Comparison of ENCODE assay signal across 11 mouse cellular contexts in genomic region chr7:111070167-111070496, GRCm38 (mm10). TPM values are rescaled to one million over a fixed set of nuclear protein-coding genes. Genes with fewer than 3 reads are reported as not detected.
DNase-seq lines count a peak whose midpoint lies in the region; ATAC-seq and TF ChIP-seq lines count a peak whose summit lies in the region.
"Had no signal": no experiment of that assay in that cellular context is flagged by ENCODE, and none has a peak within 500 bp of the region (broad histone marks: within the 10 kb centered on the region; RNA-seq: fewer than 3 reads in every experiment).

No protein-coding gene starts in this region.

- peaks cover 8% of the 10 kb centered on the region; the same call in 1 of the 2 replicates for H3K9me3 ChIP-seq in midbrain, embryonic 11.5 days (ENCODE audit: control insufficient read depth, low read length)
- H3K9me3 ChIP-seq in midbrain, embryonic 14.5 days (ENCODE audit: control insufficient read depth, low read length), result peaks cover 5% of the 10 kb centered on the region; the same call in 1 of the 2 replicates
- H3K9me3 ChIP-seq in forebrain, embryonic 12.5 days, result peaks cover 12% of the 10 kb centered on the region
- H3K9me3 ChIP-seq in intestine, postnatal 0 days (ENCODE audit: control insufficient read depth), result peaks cover 8% of the 10 kb centered on the region; the same call in 1 of the 2 replicates
- H3K9me3 ChIP-seq in neural tube, embryonic 14.5 days (ENCODE audit: control insufficient read depth, low read length), result no peaks in the 10 kb centered on the region

- H3K27me3 ChIP-seq in midbrain, embryonic 11.5 days (ENCODE audit: control insufficient read depth, insufficient read depth, low read length), result no peaks in the 10 kb centered on the region
- H3K27me3 ChIP-seq in midbrain, embryonic 14.5 days (ENCODE audit: control insufficient read depth, insufficient read depth, low read length), result no peaks in the 10 kb centered on the region
- no peaks in the 10 kb centered on the region for H3K27me3 ChIP-seq in forebrain, embryonic 12.5 days
- no peaks in the 10 kb centered on the region for H3K27me3 ChIP-seq in intestine, postnatal 0 days (replicated peaks; ENCODE audit: control insufficient read depth, insufficient read depth, low read length)
- H3K27me3 ChIP-seq in neural tube, embryonic 14.5 days (ENCODE audit: control insufficient read depth, insufficient read depth, low read length), result no peaks in the 10 kb centered on the region

- no peak overlapping the region for H3K4me3 ChIP-seq in midbrain, embryonic 11.5 days (ENCODE audit: low read depth, low read length)
- no peak overlapping the region for H3K4me3 ChIP-seq in midbrain, embryonic 14.5 days (replicated peaks; ENCODE audit: low read depth, low read length)
- no peak overlapping the region for H3K4me3 ChIP-seq in forebrain, embryonic 12.5 days (replicated peaks)
- H3K4me3 ChIP-seq in intestine, postnatal 0 days (ENCODE audit: low read depth, low read length), result no peak overlapping the region
- H3K4me3 ChIP-seq in neural tube, embryonic 14.5 days (ENCODE audit: low read depth, low read length), result no peak overlapping the region

- DNase-seq in midbrain, embryonic 11.5 days (ENCODE audit: low spot score, missing footprints), result peak; percentile 94
- DNase-seq in midbrain, embryonic 14.5 days, result no peak
- DNase-seq in adrenal gland, postnatal 4 days (ENCODE audit: low spot score in 2 of 2), result no peak
- DNase-seq in spleen, adult 18-20 months, result no peak
- DNase-seq: heart, postnatal 14 days; layer of hippocampus, postnatal 36 days; lung, adult 2 months; thymus, postnatal 36 days had no signal

- TF ChIP-seq CTCF in intestine, postnatal 0 days (IDR thresholded peaks at IDR 0.05; ENCODE audit: low read depth), result no peak

- no peak overlapping the region for H3K9ac ChIP-seq in midbrain, embryonic 11.5 days (ENCODE audit: low read length)
- H3K9ac ChIP-seq in midbrain, embryonic 14.5 days (replicated peaks; ENCODE audit: low read length), result no peak overlapping the region
- H3K9ac ChIP-seq in forebrain, embryonic 12.5 days, result no peak overlapping the region
- no peak overlapping the region for H3K9ac ChIP-seq in intestine, postnatal 0 days (ENCODE audit: low read depth, low read length)
- H3K9ac ChIP-seq in neural tube, embryonic 14.5 days (replicated peaks; ENCODE audit: low read depth, low read length), result no peak overlapping the region

- ATAC-seq in midbrain, embryonic 11.5 days (ENCODE audit: low FRiP score), result peak; percentile 38; the same call in 1 of the 2 replicates
- ATAC-seq in midbrain, embryonic 14.5 days (ENCODE audit: low FRiP score, low TSS enrichment), result no peak
- ATAC-seq in forebrain, embryonic 12.5 days (ENCODE audit: low FRiP score), result peak; percentile 34; the same call in 1 of the 2 replicates
- ATAC-seq in intestine, postnatal 0 days, result peak; percentile 28; the same call in 1 of the 2 replicates
- peak; percentile 11; the same call in 1 of the 2 replicates for ATAC-seq in neural tube, embryonic 14.5 days (ENCODE audit: low read depth)

- peaks cover 61% of the 10 kb centered on the region for H3K36me3 ChIP-seq in midbrain, embryonic 11.5 days (ENCODE audit: control insufficient read depth, insufficient read depth, low read length)
- peaks cover 73% of the 10 kb centered on the region for H3K36me3 ChIP-seq in midbrain, embryonic 14.5 days (ENCODE audit: control insufficient read depth, insufficient read depth, low read length)
- peaks cover 74% of the 10 kb centered on the region for H3K36me3 ChIP-seq in forebrain, embryonic 12.5 days (replicated peaks)
- H3K36me3 ChIP-seq in intestine, postnatal 0 days (ENCODE audit: control insufficient read depth, insufficient read depth), result peaks cover 67% of the 10 kb centered on the region
- peaks cover 63% of the 10 kb centered on the region for H3K36me3 ChIP-seq in neural tube, embryonic 14.5 days (ENCODE audit: control insufficient read depth, insufficient read depth, low read length)

- H3K4me1 ChIP-seq in midbrain, embryonic 11.5 days (ENCODE audit: control insufficient read depth, insufficient read depth, low read length), result no peaks in the 10 kb centered on the region
- no peaks in the 10 kb centered on the region for H3K4me1 ChIP-seq in midbrain, embryonic 14.5 days (ENCODE audit: control insufficient read depth, insufficient read depth, low read length)
- H3K4me1 ChIP-seq in forebrain, embryonic 12.5 days, result no peaks in the 10 kb centered on the region
- H3K4me1 ChIP-seq in intestine, postnatal 0 days (replicated peaks; ENCODE audit: control insufficient read depth, insufficient read depth, low read length), result no peaks in the 10 kb centered on the region
- H3K4me1 ChIP-seq in neural tube, embryonic 14.5 days (ENCODE audit: control insufficient read depth, insufficient read depth, low read length), result no peaks in the 10 kb centered on the region

- H3K4me2 ChIP-seq in midbrain, embryonic 11.5 days, result no peak overlapping the region
- no peak overlapping the region for H3K4me2 ChIP-seq in midbrain, embryonic 14.5 days (ENCODE audit: low read length)
- no peak overlapping the region for H3K4me2 ChIP-seq in forebrain, embryonic 12.5 days
- no peak overlapping the region for H3K4me2 ChIP-seq in intestine, postnatal 0 days (replicated peaks; ENCODE audit: low read depth)
- H3K4me2 ChIP-seq in neural tube, embryonic 14.5 days (ENCODE audit: low read depth, low read length), result no peak overlapping the region

- 93% methylated on average over 2 of the region's 2 CpGs for WGBS in midbrain, embryonic 11.5 days
- 94% methylated on average over 2 of the region's 2 CpGs for WGBS in midbrain, embryonic 14.5 days
- 95% methylated on average over 2 of the region's 2 CpGs for WGBS in forebrain, embryonic 12.5 days
- 98% methylated on average over 2 of the region's 2 CpGs for WGBS in intestine, postnatal 0 days
- 97% methylated on average over 2 of the region's 2 CpGs for WGBS in neural tube, embryonic 14.5 days

- no peak overlapping the region for H3K27ac ChIP-seq in midbrain, embryonic 11.5 days (ENCODE audit: low read depth, low read length)
- H3K27ac ChIP-seq in midbrain, embryonic 14.5 days (replicated peaks; ENCODE audit: low read depth, low read length), result no peak overlapping the region
- H3K27ac ChIP-seq in forebrain, embryonic 12.5 days, result no peak overlapping the region
- 0 out of 2 replicates have a peak overlapping the region, but pooled peaks have one; percentile 41 for H3K27ac ChIP-seq in intestine, postnatal 0 days (ENCODE audit: low read depth, low read length)
- no peak overlapping the region for H3K27ac ChIP-seq in neural tube, embryonic 14.5 days (ENCODE audit: low read depth, low read length)

RNA-seq across cellular contexts. Expression of gene Eif4g2, which starts 12.7 kb away (rescaled TPM):
- polyA plus RNA-seq in midbrain, embryonic 11.5 days (2014; fragmentation: Nextera tagmentation; extraction: Ambion mirVana), result 2,057 and 2,255 TPM in 2 replicates
- polyA plus RNA-seq in midbrain, embryonic 14.5 days (2014; fragmentation: Nextera tagmentation; extraction: Ambion mirVana), result 906 and 1,582 TPM in 2 replicates
- 1,554 and 1,700 TPM in 2 replicates for polyA plus RNA-seq in forebrain, embryonic 12.5 days (2016; fragmentation: Nextera tagmentation; extraction: Ambion mirVana)
- 326 and 352 TPM in 2 replicates for polyA plus RNA-seq in intestine, postnatal 0 days (2015; fragmentation: Nextera tagmentation; extraction: Ambion mirVana)
- polyA plus RNA-seq in neural tube, embryonic 14.5 days (2014; fragmentation: Nextera tagmentation; extraction: Ambion mirVana), result 1,155 and 1,522 TPM in 2 replicates
- total RNA-seq in adrenal gland, postnatal 4 days (2021), result 1,000 to 10,000 TPM; 1,008 to 1,014 TPM

RNA-seq across cellular contexts. Expression of gene Ctr9, which starts 41.4 kb away (rescaled TPM):
- 84.2 and 92.4 TPM in 2 replicates for polyA plus RNA-seq in midbrain, embryonic 11.5 days (2014; fragmentation: Nextera tagmentation; extraction: Ambion mirVana)
- polyA plus RNA-seq in midbrain, embryonic 14.5 days (2014; fragmentation: Nextera tagmentation; extraction: Ambion mirVana), result 59.4 and 90.4 TPM in 2 replicates
- polyA plus RNA-seq in forebrain, embryonic 12.5 days (2016; fragmentation: Nextera tagmentation; extraction: Ambion mirVana), result 93.1 and 95.2 TPM in 2 replicates
- 23.2 and 30.8 TPM in 2 replicates for polyA plus RNA-seq in intestine, postnatal 0 days (2015; fragmentation: Nextera tagmentation; extraction: Ambion mirVana)
- 75.6 and 86.3 TPM in 2 replicates for polyA plus RNA-seq in neural tube, embryonic 14.5 days (2014; fragmentation: Nextera tagmentation; extraction: Ambion mirVana)
- 10 to 100 TPM; 60.1 to 63.2 TPM for total RNA-seq in adrenal gland, postnatal 4 days (2021)
